Mouse (Mus musculus) small intestine, adult 2 months (tissue): Measurements from ENCODE around the gene Prelid1. TPM values are rescaled to one million over a fixed set of nuclear protein-coding genes. Genes with fewer than 3 reads are reported as not detected.

ENCODE experiments used
- H3K27ac ChIP-seq: fragments of 200-500 bp; 2 replicates; pipeline ENCODE4 v1.5.1; 2012; ENCODE audit warnings: low read depth, low read length, control low read depth, inconsistent platforms; ENCODE audit not compliant: insufficient read depth
- H3K27me3 ChIP-seq: fragments of 200-500 bp; 2 replicates; pipeline ENCODE4 v1.6.1; 2012; ENCODE audit warnings: mild to moderate bottlenecking, moderate library complexity, low read length, inconsistent platforms; ENCODE audit not compliant: control insufficient read depth, insufficient read depth
- H3K36me3 ChIP-seq: fragments of 200-500 bp; 2 replicates; pipeline ENCODE4 v1.6.1; 2012; ENCODE audit warnings: mild to moderate bottlenecking, low read length, control low read depth, inconsistent platforms; ENCODE audit not compliant: control insufficient read depth, insufficient read depth
- H3K4me1 ChIP-seq: fragments of 200-500 bp; 2 replicates; pipeline ENCODE4 v1.6.1; 2012; ENCODE audit warnings: low read length, inconsistent platforms, mixed read lengths; ENCODE audit not compliant: control insufficient read depth, insufficient read depth, insufficient read length
- H3K4me3 ChIP-seq: fragments of 200-500 bp; 2 replicates; pipeline ENCODE4 v1.5.1; 2012; ENCODE audit warnings: low read depth, mild to moderate bottlenecking, control low read depth, inconsistent platforms, low read length, moderate library complexity
- CTCF ChIP-seq: fragments of 200-500 bp; IDR thresholded peaks from 2 replicates; pipeline ENCODE4 v1.5.1; 2012; ENCODE audit warnings: low read depth, mild to moderate bottlenecking, control low read depth, inconsistent platforms, low read length, moderate library complexity, mixed read lengths; ENCODE audit not compliant: insufficient replicate concordance, insufficient read length; ENCODE audit errors: extremely low read depth
- POLR2A ChIP-seq: fragments of 200-500 bp; IDR thresholded peaks from 2 replicates; pipeline ENCODE4 v1.6.1; 2012; ENCODE audit warnings: low read depth, mild to moderate bottlenecking, control low read depth, inconsistent platforms, low read length, moderate library complexity
- WGBS: fragments of 180-500 bp; shearing (Covaris S2); methylation state at CpG from one replicate; pipeline ENCODE4 v1.1.7; 2018; 5-methylcytosine and 5-hydroxymethylcytosine counted together
- polyA plus RNA-seq: library from polyadenylated mRNA; depleted of rRNA; stranded (reverse); fragments of >200 nt; gene quantifications from 2 replicates; pipeline ENCODE4 v1.2.3, GENCODE M21; 2012

Prelid1 gene
- polyA plus RNA-seq, 1 experiment, result 921 TPM

- Histone ChIP-seq H3K27ac (peak overlapping the region; percentile 93), H3K36me3 (peaks cover 26% of the 10 kb centered on the region), H3K4me1 (peaks cover 11% of the 10 kb centered on the region), H3K4me3 (peak overlapping the region; percentile 79), H3K27me3 (no peaks in the 10 kb centered on the region)
- WGBS, result under 1% methylated on average over 32 of the region's 32 CpGs
- TF ChIP-seq CTCF (no peak), POLR2A (no peak)
Observed at GRCm38 (mm10) chr13:55361974-55362452, 41.7 kb downstream of the Prelid1 start.

GRCm38 (mm10) chr13:55362453-55363060 is 42.3 kb downstream of the Prelid1 start, which contains the start of gene Lman2:
Gene Lman2 (minus strand): TSS chr13:55362783.
- TF ChIP-seq CTCF (no peak), POLR2A (peak; percentile 88)
- peaks cover 11% of the 10 kb centered on the region for H3K4me1 ChIP-seq
- peaks cover 23% of the 10 kb centered on the region for H3K36me3 ChIP-seq
- peak within 1 kb of the TSS; percentile 79 for H3K4me3 ChIP-seq
- WGBS, result under 1% methylated on average over 35 of the region's 35 CpGs
- H3K27me3 ChIP-seq, result no peaks in the 10 kb centered on the region
- H3K27ac ChIP-seq, result peak within 1 kb of the TSS; percentile 93

- H3K36me3 ChIP-seq, result no peaks in the 10 kb centered on the region
- no peak overlapping the region for H3K4me3 ChIP-seq
- H3K27ac ChIP-seq, result no peak overlapping the region
- WGBS, result 72% methylated on average over 7 of the region's 7 CpGs
- H3K4me1 ChIP-seq, result peaks cover 43% of the 10 kb centered on the region
- no peaks in the 10 kb centered on the region for H3K27me3 ChIP-seq
- TF ChIP-seq POLR2A (no peak), CTCF (peak; percentile 47; the same call in 1 of the 2 replicates)
Observed at GRCm38 (mm10) chr13:55368401-55368800, 48.1 kb downstream of the Prelid1 start.

- H3K27me3 ChIP-seq, result no peaks in the 10 kb centered on the region
- H3K4me1 ChIP-seq, result peaks cover 50% of the 10 kb centered on the region
- WGBS, result 30% methylated on average over 13 of the region's 13 CpGs
- no peaks in the 10 kb centered on the region for H3K36me3 ChIP-seq
- peak within 1 kb of the TSS; percentile 68 for H3K27ac ChIP-seq
- TF ChIP-seq POLR2A (no peak; the same call in 1 of the 2 replicates), CTCF (no peak)
- H3K4me3 ChIP-seq, result peak within 1 kb of the TSS; percentile 65
Observed at GRCm38 (mm10) chr13:55369531-55370114, 49.3 kb downstream of the Prelid1 start, which contains the start of gene Rgs14. Gene Rgs14 (plus strand): TSS chr13:55369732.

- H3K27ac ChIP-seq, result peak overlapping the region; percentile 68
- H3K27me3 ChIP-seq, result no peaks in the 10 kb centered on the region
- no peak for TF ChIP-seq POLR2A
- TF ChIP-seq CTCF, result no peak
- peak overlapping the region; percentile 65 for H3K4me3 ChIP-seq
- no peaks in the 10 kb centered on the region for H3K36me3 ChIP-seq
- H3K4me1 ChIP-seq, result peaks cover 54% of the 10 kb centered on the region
- WGBS, result 34% methylated on average over 3 of the region's 3 CpGs
Observed at GRCm38 (mm10) chr13:55370234-55370633, 49.9 kb downstream of the Prelid1 start.

GRCm38 (mm10) chr13:55371007-55371681 is 50.8 kb downstream of the Prelid1 start:
- TF ChIP-seq CTCF, result no peak
- no peak for TF ChIP-seq POLR2A
- peaks cover 60% of the 10 kb centered on the region for H3K4me1 ChIP-seq
- no peaks in the 10 kb centered on the region for H3K36me3 ChIP-seq
- peak overlapping the region; percentile 25 for H3K4me3 ChIP-seq
- 72% methylated on average over 8 of the region's 8 CpGs for WGBS
- H3K27me3 ChIP-seq, result no peaks in the 10 kb centered on the region
- no peak overlapping the region for H3K27ac ChIP-seq

GRCm38 (mm10) chr13:55371740-55372139 is 51.4 kb downstream of the Prelid1 start:
- Histone ChIP-seq H3K4me3 (no peak overlapping the region), H3K36me3 (no peaks in the 10 kb centered on the region), H3K4me1 (peaks cover 60% of the 10 kb centered on the region), H3K27me3 (no peaks in the 10 kb centered on the region), H3K27ac (no peak overlapping the region)
- WGBS, result 78% methylated on average over 5 of the region's 5 CpGs
- TF ChIP-seq CTCF, result no peak
- no peak for TF ChIP-seq POLR2A
